Mouse (Mus musculus): Measurements from ENCODE around the gene Rnf225.
"Not testable (repeated sequence)": the region's sequence is repeated elsewhere in the genome, so short reads cannot be mapped to it uniquely, and the experiment has no call there.

Gene Rnf225

DNA sequence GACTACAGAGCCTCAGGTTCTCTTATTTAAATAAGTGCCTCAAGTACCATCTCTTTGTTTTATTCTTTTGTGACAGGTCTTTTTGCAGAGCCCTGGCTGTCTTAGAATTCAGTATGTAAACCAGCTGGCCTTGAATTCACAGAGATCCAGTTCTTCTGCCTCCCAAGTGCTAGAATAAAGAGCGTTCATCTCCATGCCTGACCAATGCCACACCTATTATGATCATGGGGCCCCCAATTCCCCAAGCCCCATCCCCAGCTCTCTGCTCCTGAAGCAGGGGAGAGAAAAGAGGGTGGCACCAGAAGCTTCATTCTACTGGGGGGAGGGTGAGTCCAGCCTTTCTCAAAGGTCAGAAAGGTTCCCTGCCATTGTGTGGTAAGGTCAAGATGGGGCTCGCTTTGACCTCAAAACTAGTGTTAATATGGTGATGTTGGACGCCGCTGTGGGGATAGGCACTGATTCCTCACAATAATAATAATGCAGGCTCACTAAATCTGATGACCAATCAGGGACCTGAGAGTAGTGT, 6.5 kb downstream of the Rnf225 start:
- DNase-seq, result no peak

DNA sequence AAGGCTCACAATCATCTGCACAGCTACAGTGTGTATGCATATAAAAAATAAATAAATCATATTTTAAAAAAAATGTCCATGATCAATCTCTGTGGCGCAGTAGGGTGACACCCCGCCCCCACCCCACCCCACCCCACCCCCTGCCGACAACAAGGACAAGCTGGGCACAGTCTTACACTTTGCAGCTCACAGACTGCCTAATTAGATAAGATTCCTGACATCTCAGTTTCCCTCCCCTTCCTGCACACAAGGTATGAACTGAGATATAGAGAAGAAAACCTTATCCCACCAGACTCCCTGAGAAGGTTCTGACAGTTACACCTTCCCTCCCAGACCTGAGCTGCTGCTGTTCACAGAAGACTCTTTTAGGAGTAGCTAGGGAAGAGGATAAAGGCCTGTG, 7.6 kb downstream of the Rnf225 start:
- no peak for DNase-seq

DNA sequence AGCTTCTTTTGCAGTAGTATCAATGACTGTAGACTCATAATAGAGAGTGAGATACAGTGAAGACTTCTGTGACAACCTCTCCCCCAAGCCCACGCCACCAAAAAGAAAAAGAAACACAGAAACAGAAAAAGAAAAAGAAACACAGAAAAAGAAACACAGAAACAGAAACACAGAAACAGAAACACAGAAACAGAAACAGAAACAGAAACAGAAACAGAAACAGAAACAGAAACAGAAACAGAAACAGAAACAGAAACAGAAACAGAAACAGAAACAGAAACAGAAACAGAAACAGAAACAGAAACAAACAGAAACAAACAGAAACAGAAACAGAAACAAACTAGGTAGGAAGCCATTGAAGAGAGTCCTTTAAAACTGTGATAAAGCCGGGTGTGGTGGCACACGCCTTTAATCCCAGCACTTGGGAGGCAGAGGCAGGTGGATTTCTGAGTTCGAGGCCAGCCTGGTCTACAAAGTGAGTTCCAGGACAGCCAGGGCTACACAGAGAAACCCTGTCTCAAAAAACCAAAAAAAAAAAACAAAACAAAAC, 10.1 kb downstream of the Rnf225 start:
- not testable (repeated sequence) for DNase-seq

DNA sequence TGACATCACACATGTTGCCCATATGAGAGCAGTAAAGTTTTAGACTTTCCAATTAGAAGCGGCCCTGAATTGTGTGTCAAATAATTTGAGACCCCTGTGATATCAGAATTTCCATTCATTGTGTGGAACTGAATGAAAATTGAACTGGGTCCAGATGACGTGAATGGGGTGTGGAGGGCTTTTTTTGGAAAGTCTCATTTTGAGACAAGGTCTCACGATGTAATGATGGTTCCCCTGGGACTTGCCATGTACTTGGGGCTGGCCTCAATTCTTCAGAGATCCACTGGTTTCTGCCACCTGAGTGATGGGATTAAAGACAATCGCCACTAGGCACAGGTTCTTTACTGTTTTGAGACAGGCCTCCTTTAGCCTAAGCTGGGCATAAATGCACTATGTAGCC, 13.4 kb downstream of the Rnf225 start:
- DNase-seq, result no peak

DNA sequence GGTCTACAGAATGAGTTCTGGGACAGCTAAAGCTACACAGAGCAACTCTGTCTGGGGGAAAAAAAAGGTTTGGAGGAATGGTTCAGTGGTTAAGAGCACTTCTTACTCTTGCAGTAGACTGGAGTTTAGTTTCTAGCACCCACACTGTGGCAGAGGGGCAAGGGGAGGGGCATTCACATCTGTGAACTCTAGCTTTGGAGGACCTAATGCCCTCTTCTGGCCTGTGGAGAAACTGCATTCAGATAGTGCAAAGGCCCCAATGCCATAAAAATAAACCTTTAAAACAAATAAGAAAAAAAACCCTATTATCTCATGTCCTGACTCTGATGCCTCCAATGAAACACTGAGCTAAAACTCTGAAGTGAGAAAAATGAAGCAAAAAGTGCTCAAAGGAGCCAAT, 16.3 kb downstream of the Rnf225 start:
- DNase-seq, result no peak

DNA sequence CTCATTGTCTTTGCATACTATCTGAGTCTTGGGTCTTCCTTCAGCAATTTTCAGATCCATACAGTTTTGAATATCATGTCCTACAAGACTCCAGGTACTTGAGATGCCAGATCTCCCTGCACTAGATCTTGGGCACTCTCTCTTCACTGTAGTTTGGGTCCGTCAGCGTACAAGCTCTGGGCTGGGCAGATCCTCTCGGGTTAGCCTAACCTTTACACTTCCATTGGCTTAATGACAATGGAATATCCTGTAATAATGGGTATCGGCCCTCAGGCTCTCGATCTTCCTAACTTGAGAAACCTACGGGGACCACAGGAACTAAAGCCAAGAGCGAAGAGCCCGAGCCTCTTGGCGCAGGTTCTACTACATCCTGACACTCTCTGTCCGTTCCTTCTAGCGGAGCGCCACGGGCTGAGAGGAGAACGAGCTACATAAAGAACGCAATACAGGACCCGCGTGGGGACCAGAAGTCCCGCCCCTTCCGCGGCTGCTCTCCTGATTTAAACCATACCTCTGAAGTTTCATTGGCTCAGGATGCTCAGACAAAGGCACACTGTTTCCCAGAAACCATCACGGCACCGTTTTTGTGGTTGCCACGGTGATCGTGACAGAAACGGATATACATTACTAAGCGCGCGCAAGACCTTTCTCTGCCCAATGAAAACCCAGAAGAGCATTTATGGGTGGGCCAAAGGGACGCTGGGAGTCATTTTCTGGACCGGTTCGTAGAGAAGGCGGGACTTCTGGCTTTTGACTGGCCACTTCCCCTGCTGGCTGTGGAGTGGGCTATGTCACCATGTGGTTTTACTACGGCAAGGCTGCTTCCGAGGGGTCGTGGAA, 22.0 kb downstream of the Rnf225 start:
- DNase-seq, result peak; percentile 92 to 98

DNA sequence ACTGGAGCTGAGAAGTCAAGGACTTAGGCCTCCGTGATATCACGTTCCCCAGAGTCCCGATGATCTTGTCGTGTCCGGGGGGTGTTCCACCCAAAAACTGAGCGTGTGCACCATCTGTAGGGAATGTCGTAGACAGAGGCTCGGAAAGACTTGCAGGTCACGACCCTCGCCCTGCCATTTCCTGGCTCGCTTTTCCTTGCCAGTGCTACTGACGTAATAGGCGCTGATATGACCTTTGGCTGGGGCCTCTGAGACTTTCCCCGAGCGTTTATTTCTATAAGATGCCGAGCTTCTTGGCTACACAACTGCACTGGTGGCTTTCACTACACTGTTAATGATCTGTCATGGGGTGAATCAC, 22.6 kb downstream of the Rnf225 start:
- no peak for DNase-seq

DNA sequence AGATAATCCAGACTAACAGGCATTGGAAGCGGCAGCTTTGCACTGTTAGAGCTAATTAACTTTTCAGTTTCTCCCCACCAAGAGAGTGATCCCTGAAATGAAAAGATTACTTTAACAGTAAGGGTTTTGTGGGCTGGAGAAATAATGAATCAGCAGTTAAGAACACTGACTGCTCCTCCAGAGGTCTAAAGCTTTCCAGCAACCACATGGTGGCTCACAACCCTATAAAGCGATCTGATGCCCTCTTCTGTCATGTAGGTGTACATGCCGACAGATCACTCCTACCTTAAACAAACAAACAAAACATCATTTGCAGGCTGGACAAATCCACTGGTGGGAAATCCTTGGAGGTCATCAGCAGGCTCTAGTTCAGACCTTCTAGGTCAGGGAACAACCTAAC, 27.7 kb downstream of the Rnf225 start:
- no peak for DNase-seq

DNA sequence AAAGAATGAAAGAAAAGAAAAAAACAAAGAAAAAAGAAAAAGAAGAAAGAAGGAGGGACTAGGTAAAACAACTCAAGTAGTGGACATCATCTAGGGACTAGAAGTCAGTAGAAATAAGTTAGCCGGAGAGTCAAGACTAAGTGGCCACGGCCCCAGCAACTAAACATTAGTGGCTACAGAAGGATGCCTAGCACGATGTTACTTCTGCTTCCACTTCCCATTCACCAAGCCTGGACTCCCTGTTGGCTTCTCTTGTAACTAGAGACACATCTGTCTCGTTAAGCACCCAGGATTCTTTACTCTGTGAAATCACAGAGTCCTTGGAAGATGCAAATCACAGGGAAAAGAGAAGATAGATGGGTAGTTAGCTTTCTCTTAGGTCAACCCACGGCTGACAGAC, 30.3 kb downstream of the Rnf225 start:
- no peak for DNase-seq

DNA sequence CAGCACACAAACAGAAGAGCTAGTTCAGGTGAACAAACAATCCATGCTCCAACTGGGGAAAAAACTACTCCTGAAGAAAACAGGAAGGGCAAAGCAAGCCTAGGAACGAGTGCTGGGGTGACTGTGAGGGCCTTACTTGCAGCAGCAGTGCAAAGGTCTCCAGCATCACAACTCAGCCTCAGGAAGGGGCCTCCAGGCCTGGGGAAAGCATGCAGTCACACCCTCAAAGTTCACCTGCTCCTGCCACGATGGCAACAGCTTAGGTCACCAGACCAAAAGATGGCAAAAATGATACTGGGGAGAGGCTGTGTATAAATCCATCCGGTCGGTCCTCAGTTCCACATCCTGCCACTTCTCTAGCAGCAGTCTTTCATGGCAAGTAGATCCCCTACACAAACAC, 31.7 kb downstream of the Rnf225 start:
- DNase-seq, result no peak

DNA sequence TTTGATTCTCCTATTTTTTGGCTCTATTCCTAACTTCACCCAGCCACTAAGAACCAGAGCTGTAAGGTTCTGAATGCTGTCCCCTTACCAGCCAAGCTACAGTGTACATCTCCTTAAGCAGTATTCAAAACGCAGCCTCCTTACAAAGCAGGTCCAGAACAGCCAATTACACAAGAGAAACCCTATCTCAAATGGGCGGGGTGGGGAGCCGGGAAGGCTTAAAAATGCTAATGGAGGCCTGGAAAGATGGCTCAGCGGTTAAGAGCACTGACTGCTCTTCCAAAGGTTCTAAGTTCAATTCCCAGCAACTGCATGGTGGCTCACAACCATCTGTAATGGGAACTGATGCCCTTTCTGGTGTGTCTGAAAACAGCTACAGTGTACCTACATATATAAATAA, 32.5 kb downstream of the Rnf225 start:
- no peak for DNase-seq

DNA sequence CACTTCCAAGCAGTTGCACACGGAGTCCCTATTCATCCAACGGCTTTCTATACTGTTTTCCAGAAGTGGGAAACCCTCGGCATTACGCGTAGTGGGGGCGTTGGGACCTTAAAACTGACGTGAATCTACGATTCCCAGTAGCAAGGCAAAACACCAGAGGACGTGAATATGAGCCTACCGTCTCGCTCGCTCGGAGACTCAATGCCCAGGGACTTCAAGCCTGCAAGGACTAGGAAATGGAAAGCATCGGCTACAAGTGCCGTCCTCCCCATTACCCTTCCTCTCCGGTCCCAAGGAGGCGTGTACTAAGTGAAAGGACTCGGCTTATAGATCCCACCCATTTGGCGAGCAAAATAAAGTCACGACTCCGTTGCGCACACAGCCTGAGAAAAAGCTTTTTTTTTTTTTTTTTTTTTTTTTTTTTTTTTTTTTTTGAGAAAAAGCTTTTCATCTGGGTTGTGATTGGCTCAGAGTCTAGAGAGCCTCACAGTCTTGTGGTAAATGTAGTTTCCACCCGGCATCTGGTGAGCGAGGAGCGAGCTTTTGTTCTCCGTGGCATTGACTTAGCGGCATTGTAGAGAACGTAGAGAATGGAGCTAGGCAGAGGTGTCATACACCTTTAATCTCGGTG, 34.4 kb downstream of the Rnf225 start:
- DNase-seq, result peak; percentile 37 to 53

DNA sequence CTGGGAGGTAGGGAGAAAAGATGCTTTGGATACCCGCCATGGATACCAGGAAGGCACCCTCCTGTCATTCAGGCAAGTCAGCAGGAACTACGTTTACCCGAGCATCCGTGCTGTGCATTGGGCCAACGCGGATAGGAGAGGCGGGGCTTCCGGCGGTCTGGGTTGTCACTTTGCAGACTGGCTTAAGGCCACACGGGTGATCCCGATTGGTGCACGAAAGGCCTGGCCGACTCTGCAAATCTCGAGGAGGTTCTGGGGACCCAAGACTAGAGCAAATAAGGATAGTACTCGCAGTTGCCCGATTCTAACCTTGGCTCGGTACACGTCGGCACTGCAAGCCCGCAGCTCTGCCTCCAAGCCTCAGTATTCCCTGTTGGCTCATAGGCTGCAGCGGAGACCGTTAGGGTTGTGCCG, 38.5 kb downstream of the Rnf225 start, which contains the start of gene Zfp324:
Gene Zfp324 (plus strand): TSS at position 161 of the 414 bp plus-strand sequence.
- DNase-seq, result peak; percentile 89 to 95

DNA sequence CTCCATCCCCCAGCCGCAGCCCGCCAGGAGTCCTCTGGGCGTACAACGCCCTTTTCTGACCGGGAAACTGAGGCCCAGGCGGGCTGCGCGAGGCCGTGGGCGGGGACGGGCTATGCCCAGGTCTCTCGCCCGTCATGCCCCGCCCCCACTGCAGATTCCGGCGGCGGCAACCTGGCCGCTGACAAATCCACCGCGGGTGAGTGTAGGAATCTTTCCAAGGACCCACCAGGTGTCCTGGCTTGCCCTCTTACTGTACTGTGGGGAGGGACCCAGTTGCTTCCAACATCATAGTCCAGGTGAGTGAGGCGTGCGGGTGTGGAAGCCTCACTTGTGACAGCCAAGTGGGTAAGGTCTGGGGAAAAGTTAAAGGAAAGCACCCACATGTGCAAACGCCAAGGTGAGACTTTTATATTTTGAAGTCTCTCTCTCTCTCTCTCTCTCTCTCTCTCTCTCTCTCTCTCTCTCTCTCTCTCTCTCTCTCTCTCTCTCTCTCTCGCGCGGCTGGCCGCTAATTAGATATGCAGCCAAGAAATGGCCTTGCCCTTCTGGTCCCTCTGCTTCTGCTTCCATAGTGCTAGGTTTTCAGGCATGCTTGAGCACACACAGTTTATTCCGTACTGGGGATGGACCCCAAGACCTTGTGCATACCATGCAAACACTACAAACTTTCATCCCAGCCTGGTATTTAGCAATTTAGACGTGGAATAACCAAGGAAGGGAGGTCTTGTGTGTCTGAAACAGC, 39.1 kb downstream of the Rnf225 start:
- peak; percentile 84 to 90 for DNase-seq

DNA sequence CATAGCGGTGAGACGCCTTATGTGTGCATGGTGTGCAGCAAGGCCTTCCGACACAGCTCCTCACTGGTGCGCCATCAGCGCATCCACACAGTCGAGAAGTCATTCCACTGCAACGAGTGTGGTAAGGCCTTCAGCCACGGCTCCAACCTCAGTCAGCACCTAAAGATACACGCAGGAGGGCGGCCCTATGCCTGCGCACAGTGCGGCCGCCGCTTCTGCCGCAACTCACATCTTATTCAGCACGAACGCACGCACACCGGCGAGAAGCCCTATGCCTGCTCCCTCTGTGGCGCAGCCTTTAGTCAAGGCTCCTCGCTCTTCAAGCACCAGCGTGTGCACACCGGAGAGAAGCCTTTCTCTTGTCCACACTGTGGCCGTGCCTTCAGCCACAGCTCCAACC, 43.7 kb downstream of the Rnf225 start:
- DNase-seq, result no peak

DNA sequence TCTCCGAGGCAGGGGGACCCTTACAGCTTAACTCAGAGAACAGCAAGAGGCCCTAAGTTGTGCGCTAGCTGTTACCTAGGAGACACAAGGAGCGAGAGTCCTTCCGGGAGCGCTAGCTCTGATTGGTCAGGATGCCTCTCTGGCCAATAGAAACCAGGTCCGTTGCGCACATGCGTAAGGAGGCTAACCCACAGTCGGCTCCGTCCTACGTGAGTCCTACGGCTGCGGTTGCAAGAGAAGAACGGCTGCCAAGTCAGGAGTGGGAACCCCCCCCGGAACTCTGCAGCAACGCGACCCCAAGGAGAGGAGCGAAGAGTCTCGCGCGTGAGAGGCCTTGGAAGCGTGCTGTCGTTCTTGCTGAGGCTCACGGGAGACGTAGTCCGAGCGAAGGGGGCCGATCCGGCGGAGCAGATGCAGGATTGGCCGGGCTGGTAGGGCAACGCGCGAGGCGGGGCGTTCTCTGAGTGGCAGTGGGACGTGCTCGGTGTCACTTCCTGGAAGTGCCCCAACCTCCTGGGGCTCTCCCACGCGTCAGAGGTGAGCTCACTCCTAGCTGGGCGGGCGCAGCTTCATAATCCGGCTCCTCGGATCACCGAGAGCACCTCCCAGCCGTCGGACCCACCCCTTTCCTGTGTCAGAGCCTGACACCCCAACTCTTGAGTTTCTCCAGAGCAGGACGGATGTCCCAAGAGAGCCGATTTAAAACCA, 50.6 kb downstream of the Rnf225 start, which contains the start of gene Zfp446:
Gene Zfp446 (plus strand): TSS at position 167 of the 708 bp plus-strand sequence.
- peak; percentile 99 to 100 for DNase-seq

DNA sequence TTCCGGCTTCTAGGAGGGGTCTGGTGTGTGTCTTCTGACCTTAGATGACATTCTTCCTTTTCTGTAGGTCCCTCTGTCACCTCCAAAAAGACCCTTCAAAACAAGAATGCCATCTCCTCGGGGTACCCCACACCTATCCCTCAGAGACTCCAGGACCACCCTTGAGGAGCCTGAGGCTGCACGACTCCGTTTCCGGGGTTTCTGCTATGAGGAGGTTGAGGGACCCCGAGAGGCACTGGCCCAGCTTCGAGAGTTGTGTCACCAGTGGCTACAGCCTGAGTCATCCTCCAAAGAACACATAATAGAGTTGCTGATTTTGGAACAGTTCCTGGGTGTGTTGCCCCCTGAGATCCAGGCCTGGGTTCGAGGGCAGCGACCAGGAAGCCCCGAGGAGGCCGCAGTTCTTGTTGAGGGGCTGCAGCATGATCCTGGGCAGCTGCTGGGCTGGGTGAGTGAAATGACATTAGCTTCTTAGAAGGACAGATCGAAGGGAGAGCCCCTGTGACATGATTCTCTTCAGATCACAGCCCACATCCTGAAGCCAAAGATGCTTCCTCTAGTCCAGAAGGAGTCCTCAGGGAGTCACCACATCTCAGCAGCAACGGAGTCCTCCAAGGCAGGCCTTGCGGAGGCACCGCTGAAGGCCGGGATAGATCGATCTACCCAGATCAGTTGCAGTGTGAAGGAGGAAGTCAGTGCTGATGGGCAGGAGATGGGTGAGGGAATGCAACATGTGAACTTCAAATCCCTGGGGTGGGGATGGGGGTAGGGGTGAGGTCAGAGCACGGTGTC, 51.9 kb downstream of the Rnf225 start:
- peak; percentile 25 to 35 for DNase-seq

DNA sequence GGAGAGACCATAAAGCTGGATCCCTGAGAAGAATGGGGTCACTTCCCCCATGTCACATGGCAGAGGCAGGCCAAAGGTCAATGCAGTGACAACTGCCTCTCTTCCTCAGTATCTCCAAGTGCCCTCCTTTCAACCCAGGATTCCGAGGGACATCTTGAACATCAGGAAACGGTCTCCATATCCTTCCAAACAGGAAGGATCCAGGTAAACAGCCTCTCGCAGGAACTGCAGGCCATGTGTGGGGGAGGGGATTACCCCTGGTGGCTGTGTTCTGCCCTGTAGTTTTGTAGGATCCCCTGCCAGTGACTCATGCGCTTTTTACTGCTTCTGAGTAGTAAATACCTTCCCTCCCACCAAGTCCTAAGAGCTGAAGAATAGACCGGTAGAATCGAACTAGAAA, 52.6 kb downstream of the Rnf225 start:
- peak in 1 of 2 experiments; percentile 15 for DNase-seq

DNA sequence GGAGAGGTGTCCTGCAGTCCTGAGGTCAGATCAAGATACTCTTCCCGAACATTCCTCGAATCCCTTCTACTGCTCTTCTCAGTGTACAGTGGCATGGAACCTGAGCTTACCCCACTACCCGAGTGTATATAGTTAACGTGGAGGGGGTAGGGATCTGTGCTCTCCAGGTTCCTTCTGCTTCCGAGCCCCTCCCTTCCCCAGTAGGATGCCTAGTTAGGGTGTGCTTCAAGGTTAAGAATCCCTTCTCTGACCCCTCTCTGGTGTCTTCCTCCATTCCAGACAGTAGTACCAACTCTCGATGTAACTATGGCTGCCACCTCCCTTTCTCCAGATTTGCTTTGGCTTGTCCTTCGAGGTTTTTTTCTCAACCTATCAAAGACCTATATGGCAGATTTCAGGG, 53.1 kb downstream of the Rnf225 start:
- no peak for DNase-seq

Measured in cerebellum, adult 18-20 months (tissue).